ENCODE assay signal across 24 mouse cellular contexts in genomic region chr6:118204112-118204511, GRCm38 (mm10). TPM values are rescaled to one million over a fixed set of nuclear protein-coding genes. Genes with fewer than 3 reads are reported as not detected.
DNase-seq lines count a peak whose midpoint lies in the region; ATAC-seq and TF ChIP-seq lines count a peak whose summit lies in the region.
"Had no signal": no experiment of that assay in that cellular context is flagged by ENCODE, and none has a peak within 500 bp of the region (broad histone marks: within the 10 kb centered on the region; RNA-seq: fewer than 3 reads in every experiment).

No protein-coding gene starts in this region.

- no peak overlapping the region for H3K4me3 ChIP-seq in hindbrain, postnatal 0 days (ENCODE audit: low read length)
- no peak overlapping the region for H3K4me3 ChIP-seq in hindbrain, embryonic 10.5 days
- H3K4me3 ChIP-seq in neural tube, embryonic 11.5 days (ENCODE audit: low read depth, low read length): no peak overlapping the region
- H3K4me3 ChIP-seq in neural tube, embryonic 15.5 days (replicated peaks): no peak overlapping the region
- no peak overlapping the region for H3K4me3 ChIP-seq in neural tube, embryonic 13.5 days
- H3K4me3 ChIP-seq in neural tube, embryonic 14.5 days (ENCODE audit: low read depth, low read length): no peak overlapping the region
- H3K4me3 ChIP-seq: embryonic facial prominence, embryonic 12.5 days; embryonic facial prominence, embryonic 15.5 days; gastrocnemius, adult 2 months had no signal

- TF ChIP-seq CTCF in hindbrain, postnatal 0 days (IDR thresholded peaks at IDR 0.05; ENCODE audit: low read depth): no peak

- no peak overlapping the region for H3K9ac ChIP-seq in hindbrain, postnatal 0 days (replicated peaks; ENCODE audit: low read length)
- H3K9ac ChIP-seq in neural tube, embryonic 11.5 days (ENCODE audit: low read length): no peak overlapping the region
- no peak overlapping the region for H3K9ac ChIP-seq in neural tube, embryonic 15.5 days (replicated peaks)
- no peak overlapping the region for H3K9ac ChIP-seq in neural tube, embryonic 13.5 days
- H3K9ac ChIP-seq in neural tube, embryonic 14.5 days (replicated peaks; ENCODE audit: low read depth, low read length): no peak overlapping the region
- H3K9ac ChIP-seq: embryonic facial prominence, embryonic 12.5 days; embryonic facial prominence, embryonic 15.5 days; forebrain, postnatal 0 days had no signal

- no peak overlapping the region for H3K27ac ChIP-seq in hindbrain, postnatal 0 days
- no peak overlapping the region for H3K27ac ChIP-seq in hindbrain, embryonic 10.5 days
- no peak overlapping the region for H3K27ac ChIP-seq in neural tube, embryonic 11.5 days (ENCODE audit: low read depth, low read length)
- H3K27ac ChIP-seq in neural tube, embryonic 15.5 days (replicated peaks): no peak overlapping the region
- no peak overlapping the region for H3K27ac ChIP-seq in neural tube, embryonic 13.5 days (replicated peaks)
- H3K27ac ChIP-seq in neural tube, embryonic 14.5 days (ENCODE audit: low read depth, low read length): no peak overlapping the region
- H3K27ac ChIP-seq: embryonic facial prominence, embryonic 12.5 days; embryonic facial prominence, embryonic 15.5 days had no signal

- ATAC-seq in hindbrain, postnatal 0 days: 0 out of 2 replicates have a peak, but pooled peaks have one; percentile 21
- peak; percentile 53; the same call in 1 of the 2 replicates for ATAC-seq in neural tube, embryonic 11.5 days (ENCODE audit: insufficient read depth, low FRiP score, low TSS enrichment)
- ATAC-seq in neural tube, embryonic 15.5 days (ENCODE audit: low FRiP score): no peak
- peak; percentile 62; the same call in 1 of the 2 replicates for ATAC-seq in neural tube, embryonic 13.5 days (ENCODE audit: low read depth)
- peak; percentile 31; the same call in 1 of the 2 replicates for ATAC-seq in neural tube, embryonic 14.5 days (ENCODE audit: low read depth)
- ATAC-seq: CD4-positive, CD25-positive, alpha-beta regulatory T cell, adult 4 months; forebrain, embryonic 14.5 days; forebrain, postnatal 0 days had no signal

- no peaks in the 10 kb centered on the region for H3K36me3 ChIP-seq in hindbrain, postnatal 0 days (ENCODE audit: insufficient read depth, low read length)
- no peaks in the 10 kb centered on the region for H3K36me3 ChIP-seq in hindbrain, embryonic 10.5 days
- H3K36me3 ChIP-seq in neural tube, embryonic 11.5 days (ENCODE audit: control insufficient read depth, insufficient read depth, low read length): no peaks in the 10 kb centered on the region
- no peaks in the 10 kb centered on the region for H3K36me3 ChIP-seq in neural tube, embryonic 15.5 days
- no peaks in the 10 kb centered on the region for H3K36me3 ChIP-seq in neural tube, embryonic 13.5 days
- H3K36me3 ChIP-seq in neural tube, embryonic 14.5 days (ENCODE audit: control insufficient read depth, insufficient read depth, low read length): no peaks in the 10 kb centered on the region
- H3K36me3 ChIP-seq: embryonic facial prominence, embryonic 12.5 days; embryonic facial prominence, embryonic 15.5 days had no signal

- H3K9me3 ChIP-seq in hindbrain, postnatal 0 days (ENCODE audit: low read length): no peaks in the 10 kb centered on the region
- H3K9me3 ChIP-seq in hindbrain, embryonic 10.5 days: no peaks in the 10 kb centered on the region
- H3K9me3 ChIP-seq in neural tube, embryonic 11.5 days (ENCODE audit: control insufficient read depth, low read length): no peaks in the 10 kb centered on the region
- H3K9me3 ChIP-seq in neural tube, embryonic 15.5 days (replicated peaks): no peaks in the 10 kb centered on the region
- H3K9me3 ChIP-seq in neural tube, embryonic 13.5 days: no peaks in the 10 kb centered on the region
- H3K9me3 ChIP-seq in neural tube, embryonic 14.5 days (ENCODE audit: control insufficient read depth, low read length): no peaks in the 10 kb centered on the region
- H3K9me3 ChIP-seq: embryonic facial prominence, embryonic 12.5 days; embryonic facial prominence, embryonic 15.5 days had no signal

- WGBS in hindbrain, postnatal 0 days: 62% methylated on average over 1 of the region's 1 CpGs
- WGBS in hindbrain, embryonic 10.5 days: 76% methylated on average over 1 of the region's 1 CpGs
- WGBS in neural tube, embryonic 11.5 days: 86% methylated on average over 1 of the region's 1 CpGs
- 22% methylated on average over 1 of the region's 1 CpGs for WGBS in neural tube, embryonic 15.5 days
- WGBS in neural tube, embryonic 13.5 days: 42% methylated on average over 1 of the region's 1 CpGs
- 61% methylated on average over 1 of the region's 1 CpGs for WGBS in neural tube, embryonic 14.5 days

- H3K4me1 ChIP-seq in hindbrain, postnatal 0 days (ENCODE audit: insufficient read depth, low read length): no peaks in the 10 kb centered on the region
- H3K4me1 ChIP-seq in hindbrain, embryonic 10.5 days (replicated peaks): peaks cover 7% of the 10 kb centered on the region
- peaks cover 4% of the 10 kb centered on the region; the same call in 1 of the 2 replicates for H3K4me1 ChIP-seq in neural tube, embryonic 11.5 days (ENCODE audit: control insufficient read depth, insufficient read depth, low read length)
- peaks cover 13% of the 10 kb centered on the region; the same call in 1 of the 2 replicates for H3K4me1 ChIP-seq in neural tube, embryonic 15.5 days
- peaks cover 15% of the 10 kb centered on the region for H3K4me1 ChIP-seq in neural tube, embryonic 13.5 days (replicated peaks)
- no peaks in the 10 kb centered on the region for H3K4me1 ChIP-seq in neural tube, embryonic 14.5 days (ENCODE audit: control insufficient read depth, insufficient read depth, low read length)

- no peak overlapping the region for H3K4me2 ChIP-seq in hindbrain, postnatal 0 days (ENCODE audit: low read depth, low read length)
- no peak overlapping the region for H3K4me2 ChIP-seq in neural tube, embryonic 11.5 days (ENCODE audit: low read depth)
- no peak overlapping the region for H3K4me2 ChIP-seq in neural tube, embryonic 15.5 days
- H3K4me2 ChIP-seq in neural tube, embryonic 13.5 days: no peak overlapping the region
- no peak overlapping the region for H3K4me2 ChIP-seq in neural tube, embryonic 14.5 days (ENCODE audit: low read depth, low read length)
- H3K4me2 ChIP-seq: embryonic facial prominence, embryonic 12.5 days; embryonic facial prominence, embryonic 15.5 days; heart, embryonic 11.5 days had no signal

- H3K27me3 ChIP-seq in hindbrain, postnatal 0 days (ENCODE audit: insufficient read depth, low read length): no peaks in the 10 kb centered on the region; the same call in 1 of the 2 replicates
- H3K27me3 ChIP-seq in hindbrain, embryonic 10.5 days (ENCODE audit: insufficient read depth, poor library complexity, severe bottlenecking): peaks cover 32% of the 10 kb centered on the region
- no peaks in the 10 kb centered on the region; the same call in 1 of the 2 replicates for H3K27me3 ChIP-seq in neural tube, embryonic 11.5 days (ENCODE audit: control insufficient read depth, insufficient read depth, low read length)
- peaks cover 15% of the 10 kb centered on the region for H3K27me3 ChIP-seq in neural tube, embryonic 15.5 days (replicated peaks)
- peaks cover 20% of the 10 kb centered on the region for H3K27me3 ChIP-seq in neural tube, embryonic 13.5 days
- H3K27me3 ChIP-seq in neural tube, embryonic 14.5 days (ENCODE audit: control insufficient read depth, insufficient read depth, low read length): no peaks in the 10 kb centered on the region

- DNase-seq in hindbrain, postnatal 0 days (ENCODE audit: low spot score): no peak
- DNase-seq in hindbrain, embryonic 10.5 days (ENCODE audit: low spot score): no peak
- no peak for DNase-seq in neural tube, embryonic 11.5 days (ENCODE audit: low spot score)
- no peak for DNase-seq in urinary bladder, adult 2 months (ENCODE audit: low spot score)
- DNase-seq: adrenal gland, adult 2 months; adrenal gland, postnatal 14 days; cerebellum, adult 11 months; cerebellum, adult 2 months; cerebellum, adult 9-11 months; cerebellum, postnatal 25 days; forebrain, postnatal 0 days; gastrocnemius, adult 2 months; gastrocnemius, postnatal 14 days had no signal

RNA-seq across cellular contexts. Expression of gene Ret, which starts 6.6 kb away (rescaled TPM):
- total RNA-seq in hindbrain, postnatal 0 days (2014; rRNA removed): 58.5 and 69.0 TPM in 2 replicates
- 15.4 and 15.6 TPM in 2 replicates for polyA plus RNA-seq in hindbrain, postnatal 0 days (2015; fragmentation: Nextera tagmentation; extraction: Ambion mirVana)
- 5.2 and 5.7 TPM in 2 replicates for polyA plus RNA-seq in hindbrain, embryonic 10.5 days (2016; fragmentation: Nextera tagmentation; extraction: Ambion mirVana)
- 9.0 and 12.0 TPM in 2 replicates for polyA plus RNA-seq in neural tube, embryonic 11.5 days (2014; fragmentation: Nextera tagmentation; extraction: Ambion mirVana)
- polyA plus RNA-seq in neural tube, embryonic 15.5 days (2015; fragmentation: Nextera tagmentation; extraction: Ambion mirVana): 30.1 and 31.6 TPM in 2 replicates
- polyA plus RNA-seq in neural tube, embryonic 13.5 days (2015; fragmentation: Nextera tagmentation; extraction: Ambion mirVana): 23.5 and 26.7 TPM in 2 replicates
- 22.5 and 36.3 TPM in 2 replicates for polyA plus RNA-seq in neural tube, embryonic 14.5 days (2014; fragmentation: Nextera tagmentation; extraction: Ambion mirVana)
- polyA plus RNA-seq in urinary bladder, adult 2 months (2012; rRNA removed): 2.0 TPM in 2 replicates
- total RNA-seq: common myeloid progenitor, adult 5-6 weeks; hematopoietic stem cell, adult 5-6 weeks; MEL had no signal
